Mouse (Mus musculus): ENCODE measurements at regions not wholly inside any gene's neighbourhood (a gene's known extent, or its start where the extent isn't known, plus 50 kb on each side); places are given as distances from the start of the nearest gene placed in this dataset.

DNA sequence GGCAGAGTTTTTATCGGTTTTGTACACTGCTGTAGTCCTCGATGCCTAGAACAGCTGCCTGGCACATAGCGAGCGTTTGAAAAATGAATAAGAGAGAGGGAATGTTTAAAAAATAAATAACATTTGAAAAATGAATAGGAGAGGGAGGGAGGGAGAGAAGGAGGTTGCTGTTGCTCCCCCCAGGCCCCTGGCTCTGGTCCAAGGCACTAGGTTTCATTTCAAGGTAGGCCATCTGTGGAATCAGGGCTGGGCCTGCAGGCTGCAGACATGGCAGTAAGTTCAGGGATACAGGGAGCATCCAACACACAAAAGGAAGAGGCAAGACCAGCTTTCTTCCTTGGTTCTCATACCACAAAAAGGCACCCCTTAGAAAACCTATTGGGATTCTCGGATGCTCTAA lies 156.5 kb downstream of the Cct6b start:
- no peak for DNase-seq (ENCODE audit: low read depth, low spot score)
- Histone ChIP-seq H3K27ac (ENCODE audit: control insufficient read depth, low read depth, low read length) (no peak overlapping the region), H3K79me2 (ENCODE audit: control insufficient read depth, insufficient read depth, low read length, poor library complexity) (no peaks in the 10 kb centered on the region), H3K9ac (ENCODE audit: control insufficient read depth, low read depth, low read length, poor library complexity, severe bottlenecking) (no peak overlapping the region), H3K27me3 (ENCODE audit: control insufficient read depth in 1 of 2, insufficient read depth in 2 of 2, low read length in 2 of 2) (no peaks in the 10 kb centered on the region), H3K4me1 (ENCODE audit: control insufficient read depth in 1 of 2, insufficient read depth in 2 of 2, low read length in 2 of 2) (no peaks in the 10 kb centered on the region), H3K4me3 (ENCODE audit: control insufficient read depth in 1 of 2, insufficient read depth in 1 of 2, low read depth in 2 of 2, low read length in 2 of 2) (no peak overlapping the region), H3K36me3 (ENCODE audit: control insufficient read depth in 1 of 2, insufficient read depth in 2 of 2, low read length in 2 of 2) (no peaks in the 10 kb centered on the region), H3K9me3 (replicated peaks; ENCODE audit: insufficient read depth, low read length) (no peaks in the 10 kb centered on the region)
- TF ChIP-seq UBTF (IDR thresholded peaks at IDR 0.05; ENCODE audit: borderline replicate concordance, insufficient read depth, low read depth, low read length) (no peak), SMC3 (IDR thresholded peaks at IDR 0.05; ENCODE audit: low read depth, low read length) (no peak), MAFK (IDR thresholded peaks at IDR 0.05; ENCODE audit: borderline replicate concordance, low read depth, low read length) (no peak), RAD21 (IDR thresholded peaks at IDR 0.05; ENCODE audit: low read depth, low read length) (no peak), MXI1 (IDR thresholded peaks at IDR 0.05; ENCODE audit: low read depth, low read length) (no peak), USF2 (IDR thresholded peaks at IDR 0.05; ENCODE audit: borderline replicate concordance in 1 of 2, insufficient read depth in 1 of 2, low read depth in 1 of 2, low read length in 2 of 2) (no peak), ZKSCAN1 (IDR thresholded peaks at IDR 0.05; ENCODE audit: low read depth, low read length) (no peak), GABPA (IDR thresholded peaks at IDR 0.05; ENCODE audit: low read depth, low read length) (no peak), MYC (IDR thresholded peaks at IDR 0.05; ENCODE audit: low read depth, low read length) (no peak), RCOR1 (IDR thresholded peaks at IDR 0.05; ENCODE audit: low read depth, low read length) (no peak), GATA1 (IDR thresholded peaks at IDR 0.05; ENCODE audit: low read depth, low read length) (no peak), CHD2 (IDR thresholded peaks at IDR 0.05; ENCODE audit: low read length) (no peak), EP300 (IDR thresholded peaks at IDR 0.05; ENCODE audit: low read depth in 1 of 2, low read length in 2 of 2) (no peak), POLR2A (IDR thresholded peaks at IDR 0.05; ENCODE audit: control insufficient read depth in 1 of 2, insufficient read depth in 1 of 2, low read depth in 1 of 2, low read length in 2 of 2, poor library complexity in 1 of 2) (no peak)

DNA sequence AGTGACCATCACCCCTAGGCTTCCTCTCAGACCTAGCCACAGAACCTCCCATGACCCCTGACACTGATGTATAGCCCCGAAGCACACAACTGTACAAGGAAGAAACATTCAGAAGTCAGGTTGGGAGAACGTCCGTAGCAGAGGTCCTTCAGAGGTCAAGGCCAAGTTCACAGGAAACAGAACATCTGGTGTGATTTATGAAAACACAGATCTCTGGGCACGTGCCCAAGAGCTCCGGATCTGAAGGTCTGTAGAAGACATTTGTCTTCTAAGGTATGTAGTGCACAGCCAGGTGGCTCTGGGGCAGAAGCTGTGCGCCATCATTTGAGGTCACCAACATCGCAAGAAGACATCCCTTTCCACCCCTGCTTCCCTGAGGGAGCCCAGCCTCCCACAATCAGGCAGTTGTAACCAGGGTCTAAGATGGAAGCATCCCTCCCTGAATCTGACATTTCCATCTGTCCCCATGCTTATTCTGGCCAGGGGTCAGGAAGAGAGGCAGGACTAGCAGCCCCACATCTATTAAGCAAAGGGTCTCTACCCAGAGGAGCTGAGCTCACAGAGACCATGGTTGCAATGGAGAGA lies 159.8 kb downstream of the Cct6b start:
- no peaks in the 10 kb centered on the region for H3K36me3 ChIP-seq (ENCODE audit: control insufficient read depth in 1 of 2, insufficient read depth in 2 of 2, low read length in 2 of 2)
- H3K4me3 ChIP-seq (ENCODE audit: control insufficient read depth in 1 of 2, insufficient read depth in 1 of 2, low read depth in 2 of 2, low read length in 2 of 2), result no peak overlapping the region
- no peaks in the 10 kb centered on the region for H3K9me3 ChIP-seq (replicated peaks; ENCODE audit: insufficient read depth, low read length)
- TF ChIP-seq CTCF (IDR thresholded peaks at IDR 0.05 in 2 of 3, conservative IDR thresholded peaks at IDR 0.05 in 1 of 3; ENCODE audit: control insufficient read depth in 1 of 3, insufficient read depth in 1 of 3, low read depth in 2 of 3, low read length in 3 of 3, poor library complexity in 1 of 3, severe bottlenecking in 1 of 3) (no peak), TBP (IDR thresholded peaks at IDR 0.05; ENCODE audit: low read depth, low read length) (no peak), CHD2 (IDR thresholded peaks at IDR 0.05; ENCODE audit: low read length) (no peak), ZC3H11A (IDR thresholded peaks at IDR 0.05; ENCODE audit: low read depth, low read length) (no peak)
- no peak overlapping the region for H3K27ac ChIP-seq (ENCODE audit: control insufficient read depth, low read depth, low read length)
- no peaks in the 10 kb centered on the region for H3K79me2 ChIP-seq (ENCODE audit: control insufficient read depth, insufficient read depth, low read length, poor library complexity)
- no peaks in the 10 kb centered on the region for H3K4me1 ChIP-seq (ENCODE audit: control insufficient read depth in 1 of 2, insufficient read depth in 2 of 2, low read length in 2 of 2)
- no peak overlapping the region for H3K9ac ChIP-seq (ENCODE audit: control insufficient read depth, low read depth, low read length, poor library complexity, severe bottlenecking)
- DNase-seq (ENCODE audit: low read depth, low spot score), result no peak
- no peaks in the 10 kb centered on the region for H3K27me3 ChIP-seq (ENCODE audit: control insufficient read depth in 1 of 2, insufficient read depth in 2 of 2, low read length in 2 of 2)

Data from MEL (cell line).